Mouse (Mus musculus) left cerebral cortex, postnatal 4 days (tissue): ENCODE measurements at regions not wholly inside any gene's neighbourhood (a gene's known extent, or its start where the extent isn't known, plus 50 kb on each side); places are given as distances from the start of the nearest gene placed in this dataset.

Experiments
- DNase-seq: peaks from one replicate; pipeline ENCODE4 v3.0.0-alpha.2; 2022
- intact Hi-C: fragments of 180-260 bp; cut with DNase I; formaldehyde crosslinking; loops from one replicate; pipeline ENCODE4 v1.15.1; 2025

- no peak for DNase-seq
- intact Hi-C loops = no loop called here
These were observed 106.6 kb upstream of the Lipc start for GRCm38 (mm10) chr9:71058655-71059054.

DNA sequence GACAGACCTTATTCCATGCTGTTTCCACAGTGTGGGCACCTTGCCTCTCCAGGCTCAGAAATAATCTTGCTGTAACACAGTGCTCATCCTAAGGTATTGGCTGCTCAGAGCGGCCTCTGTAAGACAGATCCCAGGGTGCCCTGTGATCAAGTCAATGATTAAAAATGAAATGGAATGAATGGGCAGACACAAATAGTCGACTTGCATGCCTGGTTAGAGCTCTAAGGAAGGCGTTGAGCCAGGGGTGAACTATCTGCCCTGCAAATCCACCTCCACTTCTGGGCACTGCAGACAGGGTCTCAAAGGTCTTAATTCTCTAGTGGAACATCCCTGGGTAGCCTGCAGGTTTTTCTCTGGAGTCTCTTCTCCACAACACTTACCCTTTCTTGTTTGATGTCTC is 104.8 kb upstream of the Lipc start:
- intact Hi-C loops = no loop called here
- DNase-seq = no peak

GRCm38 (mm10) chr9:71043899-71044298 is 91.9 kb upstream of the Lipc start:
- intact Hi-C loops = no loop called here

DNA sequence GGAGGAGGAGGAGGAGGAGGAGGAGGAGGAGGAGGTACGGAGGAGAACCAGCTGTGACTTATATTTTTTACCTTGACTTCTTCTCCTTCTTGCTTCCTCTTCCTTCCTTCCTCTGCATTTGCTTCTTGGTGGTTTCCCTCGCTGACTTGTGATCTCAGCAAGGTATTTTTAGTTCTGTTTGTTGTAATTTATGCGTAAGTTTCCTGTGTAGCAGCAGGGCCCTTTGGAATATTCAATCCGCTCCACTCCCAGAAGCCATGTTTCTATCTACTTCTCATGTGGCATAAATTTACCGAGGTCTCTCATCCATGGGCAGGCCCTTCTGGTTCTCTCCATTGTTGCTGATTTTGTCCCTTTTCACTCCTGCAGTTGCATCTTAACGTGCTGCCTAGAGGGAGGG is 83.3 kb upstream of the Lipc start:
- DNase-seq = no peak
- intact Hi-C loops = no loop called here

More at GRCm38 (mm10) chr9:71043899-71044298, 91.9 kb upstream of the Lipc start:
- DNase-seq = peak; percentile 73

- intact Hi-C loops = no loop called here
- DNase-seq = no peak
These were observed 80.1 kb upstream of the Lipc start for GRCm38 (mm10) chr9:71032156-71032555.

- no peak for DNase-seq
- intact Hi-C loops = no loop called here
These were observed 78.3 kb upstream of the Lipc start for GRCm38 (mm10) chr9:71030203-71030921.

- DNase-seq = no peak
- intact Hi-C loops = no loop called here
These were observed 76.1 kb upstream of the Lipc start for GRCm38 (mm10) chr9:71028102-71028501.

- DNase-seq = no peak
- intact Hi-C loops = no loop called here
These were observed 75.6 kb upstream of the Lipc start for GRCm38 (mm10) chr9:71027626-71028025.

DNA sequence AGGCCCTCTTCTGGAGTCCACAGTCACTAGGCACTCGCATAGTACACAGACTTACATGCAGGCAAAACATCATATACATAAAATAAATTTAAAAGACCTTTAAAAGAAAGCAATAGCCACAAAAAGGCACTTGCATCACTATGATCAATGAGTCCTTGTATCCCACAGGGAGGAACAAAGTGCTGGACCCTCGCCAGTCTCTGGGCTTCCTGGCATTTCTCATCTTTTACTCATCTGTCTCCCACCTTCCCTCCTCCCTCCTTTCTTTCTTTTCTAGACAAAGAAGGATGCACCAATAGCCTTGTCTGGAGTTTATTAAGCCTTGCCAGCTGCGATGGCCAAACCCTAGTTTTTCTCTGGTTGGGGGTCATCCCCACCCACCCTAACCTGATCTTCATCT is 73.2 kb upstream of the Lipc start:
- no peak for DNase-seq
- intact Hi-C loops = no loop called here

GRCm38 (mm10) chr9:71018206-71018605 is 66.2 kb upstream of the Lipc start:
- DNase-seq = no peak
- intact Hi-C loops = no loop called here

DNA sequence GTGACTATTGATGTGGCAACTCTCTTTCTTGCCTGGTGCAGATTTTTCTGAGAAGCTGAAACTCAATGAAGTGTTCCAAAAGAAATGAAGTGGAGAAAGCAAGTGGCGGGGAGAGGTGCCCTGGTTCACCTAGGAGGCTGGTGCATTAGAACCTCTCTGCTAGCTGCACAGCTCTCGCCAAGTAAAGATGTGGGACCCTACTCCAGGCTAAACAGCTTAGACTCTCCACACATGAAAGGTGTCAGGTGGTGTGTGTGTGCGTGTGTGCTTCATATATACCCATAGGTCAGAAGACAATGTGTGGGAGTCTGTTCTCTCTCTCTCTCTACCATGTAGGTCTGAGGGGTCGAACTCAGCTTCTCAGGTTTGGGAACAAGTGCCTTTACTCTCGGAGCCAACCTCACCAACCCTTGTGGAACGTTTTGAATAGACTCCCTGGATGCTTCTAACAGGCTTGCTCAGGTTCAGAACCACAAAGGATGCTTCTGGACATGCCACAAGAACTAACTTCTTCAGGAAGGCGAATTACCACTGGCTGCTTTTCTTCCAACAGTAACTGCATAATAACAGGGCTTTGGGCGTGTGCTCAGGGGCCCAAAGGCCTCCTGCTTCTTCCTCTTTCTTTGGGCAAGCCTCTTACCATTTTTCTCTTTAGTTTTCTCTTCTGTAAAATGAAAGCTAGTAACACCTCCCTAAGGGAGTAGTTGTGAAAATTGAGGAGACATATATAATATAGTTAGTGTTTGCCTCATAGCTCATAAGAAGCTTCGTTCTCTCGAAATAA is 65.6 kb upstream of the Lipc start:
- intact Hi-C loops = no loop called here

GRCm38 (mm10) chr9:71015942-71016341 is 63.9 kb upstream of the Lipc start:
- no peak for DNase-seq
- intact Hi-C loops = no loop called here

More for the DNA sequence above, 65.6 kb upstream of the Lipc start:
- no peak for DNase-seq

GRCm38 (mm10) chr9:71015400-71015799 is 63.4 kb upstream of the Lipc start:
- intact Hi-C loops = no loop called here
- DNase-seq = no peak

GRCm38 (mm10) chr9:71012399-71012798 is 60.4 kb upstream of the Lipc start:
- intact Hi-C loops = no loop called here
- no peak for DNase-seq

- DNase-seq = no peak
- intact Hi-C loops = no loop called here
These were observed 52.6 kb upstream of the Lipc start for GRCm38 (mm10) chr9:71004631-71005030.
